Mouse (Mus musculus): ENCODE data around the gene Spaca7. TPM values are rescaled to one million over a fixed set of nuclear protein-coding genes. Genes with fewer than 3 reads are reported as not detected.

Gene Spaca7
- polyA plus RNA-seq, 1 experiment from 2014 or later: not detected

Other genes starting within 250 kb of the Spaca7 start
- gene Sox1, start 177.7 kb upstream of the Spaca7 start, polyA plus RNA-seq (2016; fragmentation: Nextera tagmentation; extraction: Ambion mirVana): 1.9 and 2.0 TPM in 2 replicates
- gene Tubgcp3, start 99.2 kb downstream of the Spaca7 start, polyA plus RNA-seq (2016; fragmentation: Nextera tagmentation; extraction: Ambion mirVana): 43.0 and 50.4 TPM in 2 replicates
- gene Atp11a, start 184.0 kb downstream of the Spaca7 start, polyA plus RNA-seq (2016; fragmentation: Nextera tagmentation; extraction: Ambion mirVana): 14.2 and 19.6 TPM in 2 replicates